Comparison of ENCODE assay signal across 8 mouse cellular contexts in genomic region chr9:21758576-21759529, GRCm38 (mm10). TPM values are rescaled to one million over a fixed set of nuclear protein-coding genes. Genes with fewer than 3 reads are reported as not detected.
DNase-seq lines count a peak whose midpoint lies in the region; ATAC-seq and TF ChIP-seq lines count a peak whose summit lies in the region.

No protein-coding gene starts in this region.

- DNase-seq in heart, postnatal 0 days (ENCODE audit: low spot score) = no peak
- DNase-seq in heart, adult 2 months = no peak
- DNase-seq in brain, embryonic 14.5 days (ENCODE audit: low read depth) = peak; percentile 31
- DNase-seq in midbrain, embryonic 14.5 days = no peak
- DNase-seq in lung, adult 2 months = no peak
- no peak for DNase-seq in kidney, postnatal 36 days

- H3K79me2 ChIP-seq in heart, adult 2 months (replicated peaks; ENCODE audit: control insufficient read depth, insufficient read depth, low read length) = no peaks in the 10 kb centered on the region

- no peak overlapping the region for H3K27ac ChIP-seq in heart, postnatal 0 days (ENCODE audit: low read depth)
- H3K27ac ChIP-seq in heart, adult 2 months = no peak overlapping the region
- no peak overlapping the region for H3K27ac ChIP-seq in hindbrain, embryonic 15.5 days (replicated peaks)
- H3K27ac ChIP-seq in midbrain, embryonic 14.5 days (replicated peaks; ENCODE audit: low read depth, low read length) = no peak overlapping the region

- no peak for TF ChIP-seq POLR2A in heart, adult 2 months (IDR thresholded peaks at IDR 0.05; ENCODE audit: insufficient read depth, low read depth, low read length)
- no peak for TF ChIP-seq POLR2A in brain, embryonic 14.5 days (IDR thresholded peaks at IDR 0.05; ENCODE audit: borderline replicate concordance, extremely low read depth, insufficient read depth, insufficient read length, poor library complexity, severe bottlenecking)
- TF ChIP-seq POLR2A in lung, adult 2 months (IDR thresholded peaks at IDR 0.05; ENCODE audit: borderline replicate concordance, extremely low read depth, low read depth, low read length) = no peak

- 51% methylated on average over 14 of the region's 14 CpGs for WGBS in heart, postnatal 0 days
- WGBS in heart, adult 2 months = 74% methylated on average over 14 of the region's 14 CpGs
- 59% methylated on average over 14 of the region's 14 CpGs for WGBS in hindbrain, embryonic 15.5 days
- 60% methylated on average over 14 of the region's 14 CpGs for WGBS in midbrain, embryonic 14.5 days
- WGBS in lung, adult 2 months = 69% methylated on average over 14 of the region's 14 CpGs

- no peak for ATAC-seq in heart, postnatal 0 days (ENCODE audit: insufficient read depth, low read depth)
- no peak for ATAC-seq in hindbrain, embryonic 15.5 days (ENCODE audit: low FRiP score, low read depth)
- ATAC-seq in midbrain, embryonic 14.5 days (ENCODE audit: low FRiP score, low TSS enrichment) = no peak
- no peak for ATAC-seq in granulocyte monocyte progenitor cell, adult 5-6 weeks (replicated peaks; ENCODE audit: poor library complexity, severe bottlenecking)

- peak overlapping the region; percentile 65; the same call in 1 of the 2 replicates for H3K9ac ChIP-seq in heart, postnatal 0 days (replicated peaks; ENCODE audit: low read depth, low read length)
- no peak overlapping the region for H3K9ac ChIP-seq in heart, adult 2 months (ENCODE audit: low read depth, low read length)
- no peak overlapping the region for H3K9ac ChIP-seq in hindbrain, embryonic 15.5 days
- no peak overlapping the region for H3K9ac ChIP-seq in midbrain, embryonic 14.5 days (replicated peaks; ENCODE audit: low read length)

- peaks cover 37% of the 10 kb centered on the region for H3K4me1 ChIP-seq in heart, postnatal 0 days (ENCODE audit: control insufficient read depth, insufficient read depth)
- peaks cover 12% of the 10 kb centered on the region for H3K4me1 ChIP-seq in heart, adult 2 months (ENCODE audit: control insufficient read depth, insufficient read depth, low read length)
- peaks cover 15% of the 10 kb centered on the region for H3K4me1 ChIP-seq in hindbrain, embryonic 15.5 days (replicated peaks)
- H3K4me1 ChIP-seq in midbrain, embryonic 14.5 days (ENCODE audit: control insufficient read depth, insufficient read depth, low read length) = no peaks in the 10 kb centered on the region
- peaks cover 6% of the 10 kb centered on the region; the same call in 1 of the 2 replicates for H3K4me1 ChIP-seq in lung, adult 2 months (ENCODE audit: control insufficient read depth, insufficient read depth, low read length)

- no peaks in the 10 kb centered on the region for H3K9me3 ChIP-seq in heart, postnatal 0 days (replicated peaks; ENCODE audit: control insufficient read depth, low read length)
- no peaks in the 10 kb centered on the region for H3K9me3 ChIP-seq in hindbrain, embryonic 15.5 days
- H3K9me3 ChIP-seq in midbrain, embryonic 14.5 days (ENCODE audit: control insufficient read depth, low read length) = no peaks in the 10 kb centered on the region

- TF ChIP-seq CTCF in heart, postnatal 0 days (IDR thresholded peaks at IDR 0.05; ENCODE audit: low read depth) = no peak
- no peak for TF ChIP-seq CTCF in heart, adult 2 months (IDR thresholded peaks at IDR 0.05)
- no peak for TF ChIP-seq CTCF in brain, embryonic 14.5 days (IDR thresholded peaks at IDR 0.05; ENCODE audit: borderline replicate concordance, extremely low read depth, insufficient read depth, insufficient read length)
- no peak for TF ChIP-seq CTCF in lung, adult 2 months (IDR thresholded peaks at IDR 0.05; ENCODE audit: insufficient read depth, low read length)

- intact Hi-C loops in heart, adult 2 months (cut with DNase I) = no loop called here

- peak overlapping the region; percentile 97 for H3K4me2 ChIP-seq in heart, postnatal 0 days (ENCODE audit: low read depth, low read length)
- H3K4me2 ChIP-seq in hindbrain, embryonic 15.5 days = peak overlapping the region; percentile 97
- peak overlapping the region; percentile 79 for H3K4me2 ChIP-seq in midbrain, embryonic 14.5 days (ENCODE audit: low read length)

- no peak for TF ChIP-seq EP300 in heart, postnatal 0 days (IDR thresholded peaks at IDR 0.05; ENCODE audit: low read depth)
- no peak for TF ChIP-seq EP300 in heart, adult 2 months (IDR thresholded peaks at IDR 0.05; ENCODE audit: insufficient read depth, low read depth, low read length)

- H3K4me3 ChIP-seq in heart, postnatal 0 days (ENCODE audit: low read depth, low read length) = peak overlapping the region; percentile 80
- H3K4me3 ChIP-seq in heart, adult 2 months = no peak overlapping the region
- H3K4me3 ChIP-seq in hindbrain, embryonic 15.5 days = peak overlapping the region; percentile 61
- peak overlapping the region; percentile 56 for H3K4me3 ChIP-seq in midbrain, embryonic 14.5 days (replicated peaks; ENCODE audit: low read depth, low read length)
- H3K4me3 ChIP-seq in lung, adult 2 months (replicated peaks; ENCODE audit: extremely low read depth, low read depth, low read length) = no peak overlapping the region

- no peaks in the 10 kb centered on the region for H3K27me3 ChIP-seq in heart, postnatal 0 days (ENCODE audit: control insufficient read depth, insufficient read depth, low read length)
- H3K27me3 ChIP-seq in heart, adult 2 months (ENCODE audit: control insufficient read depth, insufficient read depth, low read length) = no peaks in the 10 kb centered on the region
- H3K27me3 ChIP-seq in hindbrain, embryonic 15.5 days = no peaks in the 10 kb centered on the region
- H3K27me3 ChIP-seq in midbrain, embryonic 14.5 days (ENCODE audit: control insufficient read depth, insufficient read depth, low read length) = no peaks in the 10 kb centered on the region

- H3K36me3 ChIP-seq in heart, postnatal 0 days (replicated peaks; ENCODE audit: control insufficient read depth, insufficient read depth, low read length) = peaks cover 5% of the 10 kb centered on the region; the same call in 1 of the 2 replicates
- no peaks in the 10 kb centered on the region for H3K36me3 ChIP-seq in heart, adult 2 months (ENCODE audit: control insufficient read depth, insufficient read depth, low read length)
- H3K36me3 ChIP-seq in hindbrain, embryonic 15.5 days = no peaks in the 10 kb centered on the region
- no peaks in the 10 kb centered on the region for H3K36me3 ChIP-seq in midbrain, embryonic 14.5 days (ENCODE audit: control insufficient read depth, insufficient read depth, low read length)

RNA-seq across cellular contexts. Expression of gene Spc24, which starts 1.2 kb away (rescaled TPM):
- total RNA-seq in heart, postnatal 0 days (2014; rRNA removed; ENCODE audit: low replicate concordance) = 22.3 and 76.0 TPM in 2 replicates
- polyA plus RNA-seq in heart, postnatal 0 days (2015; fragmentation: Nextera tagmentation; extraction: Ambion mirVana) = 35.2 and 40.3 TPM in 2 replicates
- 1 to 10 TPM; 5.1 to 6.8 TPM for total RNA-seq in heart, adult 2 months (2021)
- polyA plus RNA-seq in heart, adult 2 months (2012; rRNA removed) = 6.0 and 6.2 TPM in 2 replicates
- 19.6 and 34.1 TPM in 2 replicates for polyA plus RNA-seq in brain, embryonic 14.5 days (2012; rRNA removed)
- 26.4 and 27.2 TPM in 2 replicates for polyA plus RNA-seq in hindbrain, embryonic 15.5 days (2015; fragmentation: Nextera tagmentation; extraction: Ambion mirVana)
- polyA plus RNA-seq in midbrain, embryonic 14.5 days (2014; fragmentation: Nextera tagmentation; extraction: Ambion mirVana) = 19.9 and 21.4 TPM in 2 replicates
- 31.4 and 46.5 TPM in 2 replicates for total RNA-seq in granulocyte monocyte progenitor cell, adult 5-6 weeks (2014; fragmentation: Nextera tagmentation)
- total RNA-seq in granulocyte monocyte progenitor cell, adult 5-6 weeks (2017) = 117 and 138 TPM in 2 replicates
- polyA plus RNA-seq in lung, adult 2 months (2012; rRNA removed) = 2.9 and 3.2 TPM in 2 replicates

RNA-seq across cellular contexts. Expression of gene Ldlr, which starts 35.6 kb away (rescaled TPM):
- 36.8 and 42.9 TPM in 2 replicates for total RNA-seq in heart, postnatal 0 days (2014; rRNA removed; ENCODE audit: low replicate concordance)
- 8.0 and 10.9 TPM in 2 replicates for polyA plus RNA-seq in heart, postnatal 0 days (2015; fragmentation: Nextera tagmentation; extraction: Ambion mirVana)
- 1 to 10 TPM; 3.4 to 4.2 TPM for total RNA-seq in heart, adult 2 months (2021)
- 7.2 and 10.2 TPM in 2 replicates for polyA plus RNA-seq in heart, adult 2 months (2012; rRNA removed)
- 21.3 and 21.4 TPM in 2 replicates for polyA plus RNA-seq in brain, embryonic 14.5 days (2012; rRNA removed)
- polyA plus RNA-seq in hindbrain, embryonic 15.5 days (2015; fragmentation: Nextera tagmentation; extraction: Ambion mirVana) = 15.6 and 18.3 TPM in 2 replicates
- polyA plus RNA-seq in midbrain, embryonic 14.5 days (2014; fragmentation: Nextera tagmentation; extraction: Ambion mirVana) = 8.2 and 9.4 TPM in 2 replicates
- 8.9 and 9.0 TPM in 2 replicates for total RNA-seq in granulocyte monocyte progenitor cell, adult 5-6 weeks (2014; fragmentation: Nextera tagmentation)
- 13.1 and 15.5 TPM in 2 replicates for total RNA-seq in granulocyte monocyte progenitor cell, adult 5-6 weeks (2017)
- 84.2 and 87.2 TPM in 2 replicates for polyA plus RNA-seq in lung, adult 2 months (2012; rRNA removed)

RNA-seq across cellular contexts. Expression of gene Kank2, which starts 39.7 kb away (rescaled TPM):
- 78.5 and 92.4 TPM in 2 replicates for total RNA-seq in heart, postnatal 0 days (2014; rRNA removed; ENCODE audit: low replicate concordance)
- 10.3 and 10.9 TPM in 2 replicates for polyA plus RNA-seq in heart, postnatal 0 days (2015; fragmentation: Nextera tagmentation; extraction: Ambion mirVana)
- total RNA-seq in heart, adult 2 months (2021) = 10 to 100 TPM; 57.3 to 62.9 TPM
- 45.3 and 52.7 TPM in 2 replicates for polyA plus RNA-seq in heart, adult 2 months (2012; rRNA removed)
- 5.9 and 10.8 TPM in 2 replicates for polyA plus RNA-seq in brain, embryonic 14.5 days (2012; rRNA removed)
- 5.2 and 5.8 TPM in 2 replicates for polyA plus RNA-seq in hindbrain, embryonic 15.5 days (2015; fragmentation: Nextera tagmentation; extraction: Ambion mirVana)
- polyA plus RNA-seq in midbrain, embryonic 14.5 days (2014; fragmentation: Nextera tagmentation; extraction: Ambion mirVana) = 0.66 and 2.7 TPM in 2 replicates
- total RNA-seq in granulocyte monocyte progenitor cell, adult 5-6 weeks (2014; fragmentation: Nextera tagmentation) = 1.5 and 2.1 TPM in 2 replicates
- 0.78 and 1.6 TPM in 2 replicates for total RNA-seq in granulocyte monocyte progenitor cell, adult 5-6 weeks (2017)
- polyA plus RNA-seq in lung, adult 2 months (2012; rRNA removed) = 108 and 127 TPM in 2 replicates

Comparison
In these comparisons a context has a peak if more than half of its experiments do, and no peak if none do; other contexts are left out.
1. H3K4me3 ChIP-seq: peak in heart, postnatal 0 days (single experiment), hindbrain, embryonic 15.5 days (single experiment) and midbrain, embryonic 14.5 days (single experiment); none in heart, adult 2 months (single experiment) and lung, adult 2 months (single experiment).
2. Peak in every context shown above with its lines, with median percentiles within 50 percentile points of each other: H3K4me2 ChIP-seq.